Mouse (Mus musculus) forebrain, embryonic 11.5 days (tissue): Measurements from ENCODE around the gene Tfpi. TPM values are rescaled to one million over a fixed set of nuclear protein-coding genes. Genes with fewer than 3 reads are reported as not detected.

Source experiments
- ATAC-seq: fragments of 200-750 bp; cut with Nextera tagmentation; replicated peaks from 2 replicates; pipeline ENCODE4 v1.8.0; 2017; ENCODE audit warnings: moderate TSS enrichment; ENCODE audit not compliant: low FRiP score
- DNase-seq: peaks from one replicate; pipeline ENCODE4 v3.0.0-alpha.2; 2017; ENCODE audit warnings: low spot score
- H3K27ac ChIP-seq: fragments of 300-500 bp; sonication (generic); 2 replicates; pipeline ENCODE4 v1.5.1; 2014; ENCODE audit warnings: low read depth, low read length
- H3K27me3 ChIP-seq: fragments of 300-500 bp; sonication (generic); 2 replicates; pipeline ENCODE4 v1.6.1; 2014; ENCODE audit warnings: mild to moderate bottlenecking, low read length, mixed read lengths; ENCODE audit not compliant: control insufficient read depth, insufficient read depth
- H3K36me3 ChIP-seq: fragments of 300-500 bp; sonication (generic); 2 replicates; pipeline ENCODE4 v1.6.1; 2014; ENCODE audit warnings: mild to moderate bottlenecking, low read length, moderate library complexity, mixed read lengths; ENCODE audit not compliant: control insufficient read depth, insufficient read depth
- H3K4me1 ChIP-seq: fragments of 300-500 bp; sonication (generic); replicated peaks from 2 replicates; pipeline ENCODE4 v1.6.1; 2014; ENCODE audit warnings: low read length, mixed read lengths; ENCODE audit not compliant: control insufficient read depth, insufficient read depth
- H3K4me2 ChIP-seq: fragments of 300-500 bp; sonication (generic); 2 replicates; pipeline ENCODE4 v1.6.1; 2014; ENCODE audit warnings: low read depth, mild to moderate bottlenecking, low read length, moderate library complexity, mixed read lengths; ENCODE audit not compliant: severe bottlenecking
- H3K4me3 ChIP-seq: fragments of 300-500 bp; sonication (generic); 2 replicates; pipeline ENCODE4 v1.5.1; 2014; ENCODE audit warnings: low read depth, low read length
- H3K9ac ChIP-seq: fragments of 300-500 bp; sonication (generic); 2 replicates; pipeline ENCODE4 v1.6.1; 2014; ENCODE audit warnings: low read length
- H3K9me3 ChIP-seq: fragments of 300-500 bp; sonication (generic); 2 replicates; pipeline ENCODE4 v1.6.1; 2016; ENCODE audit warnings: low read length, mixed read lengths; ENCODE audit not compliant: control insufficient read depth
- WGBS: fragments of 180-500 bp; shearing (Covaris S2); extraction: QIAGEN DNeasy Blood & Tissue Kit; methylation state at CpG from one replicate; pipeline ENCODE4 v1.1.7; 2014; 5-methylcytosine and 5-hydroxymethylcytosine counted together
- polyA plus RNA-seq: library from polyadenylated mRNA; unstranded; fragments of >200 nt; fragmentation: Nextera tagmentation; extraction: Ambion mirVana; gene quantifications from 2 replicates; pipeline ENCODE4 v1.2.1, GENCODE M21; 2014

Tfpi gene
- polyA plus RNA-seq: 9.0 and 9.9 TPM in 2 replicates

GRCm38 (mm10) chr2:84476577-84476976, at the start of gene Tfpi:
Tfpi (minus strand) TSS chr2:84476775.
- no peak within 1 kb of the TSS for H3K4me2 ChIP-seq

DNA sequence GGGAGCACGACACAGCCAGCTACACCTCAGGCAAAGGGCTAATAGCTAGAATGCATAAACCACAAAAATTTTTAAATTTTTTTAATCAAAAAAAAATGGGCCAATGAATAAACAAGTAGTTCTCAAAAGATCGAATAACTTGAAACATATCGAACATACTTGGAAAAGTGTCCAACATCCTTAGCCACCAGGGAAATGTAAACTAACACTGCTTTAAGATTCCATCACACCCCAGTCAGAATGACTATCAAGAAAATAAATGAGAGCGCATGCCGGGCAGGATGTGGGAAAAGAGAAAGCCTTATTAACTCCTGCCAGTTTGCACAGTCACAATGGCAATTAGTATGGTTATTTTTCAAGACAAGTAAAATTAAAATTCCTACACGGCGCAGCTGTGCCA, 49.6 kb upstream of the Tfpi start:
- Histone ChIP-seq H3K4me1 (no peaks in the 10 kb centered on the region), H3K9ac (no peak overlapping the region), H3K4me3 (no peak overlapping the region), H3K4me2 (no peak overlapping the region), H3K9me3 (no peaks in the 10 kb centered on the region), H3K36me3 (no peaks in the 10 kb centered on the region), H3K27me3 (no peaks in the 10 kb centered on the region), H3K27ac (no peak overlapping the region)
- 86% methylated on average over 7 of the region's 7 CpGs for WGBS
- ATAC-seq (no peak), DNase-seq (no peak)

More at GRCm38 (mm10) chr2:84476577-84476976, at the start of gene Tfpi:
- no peak within 1 kb of the TSS for H3K27ac ChIP-seq
- no peaks in the 10 kb centered on the region for H3K36me3 ChIP-seq
- H3K9me3 ChIP-seq: no peaks in the 10 kb centered on the region
- H3K4me3 ChIP-seq: no peak within 1 kb of the TSS
- WGBS: 73% methylated on average over 4 of the region's 4 CpGs
- ATAC-seq (no peak), DNase-seq (no peak)
- H3K27me3 ChIP-seq: no peaks in the 10 kb centered on the region
- no peaks in the 10 kb centered on the region for H3K4me1 ChIP-seq
- H3K9ac ChIP-seq: no peak within 1 kb of the TSS

- no peak overlapping the region for H3K9ac ChIP-seq
- H3K9me3 ChIP-seq: no peaks in the 10 kb centered on the region
- H3K4me1 ChIP-seq: no peaks in the 10 kb centered on the region
- WGBS: 76% methylated on average over 6 of the region's 6 CpGs
- H3K27me3 ChIP-seq: no peaks in the 10 kb centered on the region
- no peak overlapping the region for H3K4me2 ChIP-seq
- H3K27ac ChIP-seq: no peak overlapping the region
- DNase-seq: no peak
- H3K36me3 ChIP-seq: no peaks in the 10 kb centered on the region
- no peak for ATAC-seq
- H3K4me3 ChIP-seq: no peak overlapping the region
These were observed 49.2 kb upstream of the Tfpi start for GRCm38 (mm10) chr2:84525806-84526205.

DNA sequence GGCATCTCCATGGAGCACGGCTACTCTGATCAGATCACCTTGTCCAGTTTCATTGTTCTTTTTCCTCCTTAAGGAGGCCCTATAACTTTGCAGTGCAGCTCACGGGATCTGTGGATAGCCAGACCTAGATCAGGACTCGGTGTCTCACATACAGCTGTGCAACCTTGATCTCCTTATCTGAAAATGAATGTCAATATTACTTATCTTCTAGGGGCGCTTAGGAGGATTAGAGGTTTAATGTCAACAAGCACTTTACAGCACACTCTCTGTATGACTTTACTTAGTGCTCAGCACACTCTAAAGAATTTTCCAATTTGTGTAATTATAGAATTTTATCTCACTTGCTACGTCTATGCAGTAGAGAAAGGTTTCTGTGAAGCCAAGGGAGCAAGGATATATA, 48.5 kb upstream of the Tfpi start:
- Histone ChIP-seq H3K27ac (no peak overlapping the region), H3K27me3 (no peaks in the 10 kb centered on the region), H3K4me3 (no peak overlapping the region), H3K4me2 (no peak overlapping the region), H3K36me3 (no peaks in the 10 kb centered on the region), H3K9ac (no peak overlapping the region), H3K9me3 (no peaks in the 10 kb centered on the region), H3K4me1 (no peaks in the 10 kb centered on the region)
- DNase-seq (no peak), ATAC-seq (no peak)
- WGBS: 88% methylated on average over 5 of the region's 5 CpGs

DNA sequence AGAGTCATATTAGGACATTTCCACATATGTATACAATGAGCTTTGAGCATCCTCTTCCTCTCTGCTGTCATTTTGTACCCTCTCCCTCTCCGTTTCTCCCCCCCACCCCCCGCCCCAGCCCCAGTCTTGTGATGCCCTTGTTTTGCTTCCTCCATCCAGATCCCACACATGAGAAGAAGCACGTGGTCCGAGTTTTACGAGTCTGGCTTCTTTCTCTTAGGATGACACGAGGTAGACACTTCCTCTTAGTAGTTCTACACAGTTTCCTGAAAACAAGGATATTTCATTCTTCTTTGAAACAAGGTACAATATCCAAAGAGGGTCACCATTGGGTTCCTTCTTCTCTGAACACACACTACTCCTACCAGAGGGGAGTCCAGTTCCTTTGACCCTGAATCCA, 47.4 kb upstream of the Tfpi start:
- H3K9me3 ChIP-seq: no peaks in the 10 kb centered on the region
- H3K4me3 ChIP-seq: no peak overlapping the region
- H3K4me1 ChIP-seq: no peaks in the 10 kb centered on the region
- ATAC-seq (no peak), DNase-seq (no peak)
- no peak overlapping the region for H3K4me2 ChIP-seq
- H3K27me3 ChIP-seq: no peaks in the 10 kb centered on the region
- H3K9ac ChIP-seq: no peak overlapping the region
- H3K27ac ChIP-seq: no peak overlapping the region
- no peaks in the 10 kb centered on the region for H3K36me3 ChIP-seq
- WGBS: 84% methylated on average over 6 of the region's 6 CpGs

DNA sequence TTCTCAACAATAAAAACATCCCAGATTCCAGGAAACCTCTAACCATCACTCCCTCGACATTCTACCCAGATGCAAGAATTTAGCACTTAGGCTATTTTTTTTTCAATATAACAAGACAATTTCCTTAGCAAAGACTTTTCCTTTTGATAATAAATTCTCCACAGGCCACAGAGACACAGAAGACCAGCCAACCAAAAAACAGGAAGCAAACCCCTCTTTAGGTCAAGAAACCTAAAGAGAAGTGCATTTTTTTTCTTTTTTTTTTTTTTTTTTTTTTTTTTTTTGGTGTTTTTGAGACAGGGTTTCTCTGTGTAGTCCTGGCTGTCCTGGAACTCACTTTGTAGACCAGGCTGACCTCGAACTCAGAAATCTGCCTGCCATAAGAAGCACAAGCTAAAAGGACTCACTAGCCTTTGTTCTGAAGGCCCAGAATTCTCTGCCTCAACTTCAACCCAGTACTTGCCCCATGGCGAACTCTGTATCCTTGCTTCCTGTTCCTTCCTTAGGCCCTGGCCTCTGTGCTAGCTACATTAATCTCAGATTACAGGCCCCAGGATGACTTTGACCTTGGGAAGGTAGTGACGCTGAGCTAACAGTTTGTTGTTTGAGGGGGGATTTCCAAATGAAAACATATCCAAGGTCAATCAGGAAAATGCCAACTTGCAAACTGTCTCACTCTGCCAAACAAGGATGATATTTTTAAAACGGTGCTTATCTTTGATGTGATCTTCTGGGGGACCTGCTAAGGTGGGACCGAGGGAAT, 46.7 kb upstream of the Tfpi start:
- ATAC-seq: no peak
- WGBS: 80% methylated on average over 6 of the region's 6 CpGs

DNA sequence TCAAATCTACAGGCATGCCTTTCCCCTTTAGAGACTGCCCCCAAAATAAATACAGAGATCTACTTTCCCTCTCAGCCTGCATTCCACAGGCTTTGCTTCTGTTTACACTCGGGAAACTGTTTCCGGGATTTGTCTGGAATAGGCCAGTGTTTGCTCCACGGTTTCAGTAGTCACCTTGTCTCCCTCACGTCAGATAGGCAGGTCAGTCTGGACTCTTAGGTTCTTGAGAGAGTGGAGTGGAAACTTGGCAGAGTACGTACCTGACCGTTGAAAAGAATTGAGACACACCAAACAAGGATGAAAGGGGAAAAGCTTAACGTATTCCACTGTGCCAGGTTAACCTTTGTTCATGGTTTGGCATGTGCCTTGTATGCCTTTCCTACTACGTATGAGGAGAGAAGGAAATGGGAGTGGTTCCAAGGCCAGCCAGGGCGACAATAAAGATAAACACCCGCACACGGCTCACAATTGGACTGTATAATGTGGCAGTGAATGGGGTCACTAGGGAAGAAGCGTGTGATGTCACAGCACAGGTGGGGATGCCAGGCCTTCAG, 43.0 kb upstream of the Tfpi start:
- no peak overlapping the region for H3K4me3 ChIP-seq
- H3K27ac ChIP-seq: no peak overlapping the region
- no peak overlapping the region for H3K4me2 ChIP-seq
- no peak overlapping the region for H3K9ac ChIP-seq
- no peaks in the 10 kb centered on the region for H3K27me3 ChIP-seq
- H3K36me3 ChIP-seq: no peaks in the 10 kb centered on the region
- no peaks in the 10 kb centered on the region for H3K9me3 ChIP-seq
- DNase-seq (no peak), ATAC-seq (no peak)
- WGBS: 80% methylated on average over 12 of the region's 12 CpGs
- no peaks in the 10 kb centered on the region for H3K4me1 ChIP-seq

More for the DNA sequence above, 46.7 kb upstream of the Tfpi start:
- no peaks in the 10 kb centered on the region for H3K36me3 ChIP-seq
- no peak for DNase-seq
- no peak overlapping the region for H3K4me2 ChIP-seq
- no peak overlapping the region for H3K9ac ChIP-seq
- no peaks in the 10 kb centered on the region for H3K4me1 ChIP-seq
- H3K27ac ChIP-seq: no peak overlapping the region
- H3K27me3 ChIP-seq: no peaks in the 10 kb centered on the region
- no peak overlapping the region for H3K4me3 ChIP-seq
- no peaks in the 10 kb centered on the region for H3K9me3 ChIP-seq

- Histone ChIP-seq H3K9me3 (no peaks in the 10 kb centered on the region), H3K9ac (no peak overlapping the region), H3K4me1 (no peaks in the 10 kb centered on the region), H3K27me3 (no peaks in the 10 kb centered on the region), H3K4me2 (no peak overlapping the region), H3K27ac (no peak overlapping the region), H3K36me3 (no peaks in the 10 kb centered on the region), H3K4me3 (no peak overlapping the region)
- WGBS: 62% methylated on average over 5 of the region's 5 CpGs
- DNase-seq: no peak
- ATAC-seq: no peak
These were observed 42.2 kb upstream of the Tfpi start for GRCm38 (mm10) chr2:84518767-84519166.

GRCm38 (mm10) chr2:84513281-84513680, 36.7 kb upstream of the Tfpi start:
- Histone ChIP-seq H3K36me3 (no peaks in the 10 kb centered on the region), H3K4me1 (no peaks in the 10 kb centered on the region), H3K27me3 (no peaks in the 10 kb centered on the region), H3K27ac (no peak overlapping the region), H3K4me2 (no peak overlapping the region), H3K9me3 (no peaks in the 10 kb centered on the region), H3K4me3 (no peak overlapping the region), H3K9ac (no peak overlapping the region)
- WGBS: 88% methylated on average over 3 of the region's 3 CpGs
- ATAC-seq (no peak), DNase-seq (no peak)
